Comparison of ENCODE assay signal across 24 mouse cellular contexts in the genomic region with DNA sequence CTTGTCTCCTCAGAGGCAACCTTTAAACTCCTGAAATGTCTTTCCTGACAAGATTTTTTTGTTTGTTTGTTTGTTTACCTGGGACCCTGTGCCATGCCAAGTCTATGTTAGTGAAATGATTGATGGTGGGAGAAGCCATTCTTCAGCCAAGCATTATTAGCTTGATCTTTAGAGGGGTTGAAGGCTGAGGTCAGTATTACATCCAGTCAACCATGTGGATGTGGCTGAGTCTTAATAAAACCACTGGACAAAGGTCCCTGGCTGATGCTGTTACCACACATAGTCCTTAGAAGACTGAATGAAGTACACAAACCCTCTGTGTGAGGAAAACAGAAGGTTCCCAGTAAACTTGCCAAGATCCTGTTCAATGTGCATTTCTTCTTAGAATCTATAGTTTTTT. TPM values are rescaled to one million over a fixed set of nuclear protein-coding genes. Genes with fewer than 3 reads are reported as not detected.
"Had no signal": no experiment of that assay in that cellular context is flagged by ENCODE, and none has a peak within 500 bp of the region (broad histone marks: within the 10 kb centered on the region; RNA-seq: fewer than 3 reads in every experiment).

No protein-coding gene starts in this region.

- H3K36me3 ChIP-seq: heart, embryonic 13.5 days; heart, embryonic 15.5 days; hindbrain, embryonic 13.5 days; hindbrain, embryonic 15.5 days; intestine, embryonic 15.5 days; limb, embryonic 10.5 days; limb, embryonic 12.5 days; liver, embryonic 13.5 days; liver, embryonic 15.5 days had no signal

- H3K4me2 ChIP-seq: heart, embryonic 11.5 days; heart, embryonic 13.5 days; heart, embryonic 15.5 days; hindbrain, embryonic 13.5 days; hindbrain, embryonic 15.5 days; intestine, embryonic 15.5 days; limb, embryonic 12.5 days; liver, embryonic 11.5 days; liver, embryonic 13.5 days; liver, embryonic 15.5 days had no signal

- ATAC-seq: forebrain, postnatal 0 days; inflammation-experienced regulatory T-cells, adult 6 months; intestine, embryonic 15.5 days; intestine, postnatal 0 days; liver, postnatal 0 days had no signal

- H3K9ac ChIP-seq: forebrain, postnatal 0 days; heart, embryonic 13.5 days; heart, embryonic 15.5 days; hindbrain, embryonic 13.5 days; hindbrain, embryonic 15.5 days; intestine, embryonic 15.5 days; limb, embryonic 12.5 days; liver, embryonic 13.5 days; liver, embryonic 15.5 days; liver, postnatal 0 days had no signal

- DNase-seq: forebrain, postnatal 0 days; gastrocnemius, postnatal 14 days; gastrocnemius, postnatal 36 days; heart, adult 11 months; heart, adult 2 months; heart, postnatal 14 days; heart, postnatal 36 days; liver; liver, embryonic 13.5 days; liver, postnatal 0 days had no signal

- H3K4me3 ChIP-seq: heart, adult 2 months; heart, embryonic 13.5 days; heart, embryonic 15.5 days; hindbrain, embryonic 13.5 days; hindbrain, embryonic 15.5 days; intestine, embryonic 15.5 days; layer of hippocampus, adult 2 months; left cerebral cortex, adult 2 months; limb, embryonic 10.5 days; limb, embryonic 12.5 days; liver, embryonic 13.5 days; liver, embryonic 15.5 days had no signal

- H3K9me3 ChIP-seq: heart, embryonic 15.5 days; hindbrain, embryonic 13.5 days; hindbrain, embryonic 15.5 days; intestine, embryonic 15.5 days; limb, embryonic 10.5 days; liver, embryonic 13.5 days; liver, embryonic 15.5 days had no signal

- H3K27ac ChIP-seq: heart, adult 2 months; heart, embryonic 13.5 days; heart, embryonic 15.5 days; hindbrain, embryonic 13.5 days; hindbrain, embryonic 15.5 days; intestine, embryonic 15.5 days; layer of hippocampus, adult 2 months; left cerebral cortex, adult 2 months; limb, embryonic 10.5 days; limb, embryonic 12.5 days; liver, embryonic 13.5 days; liver, embryonic 15.5 days had no signal

- H3K4me1 ChIP-seq: heart, embryonic 13.5 days; heart, embryonic 15.5 days; hindbrain, embryonic 13.5 days; hindbrain, embryonic 15.5 days; intestine, embryonic 15.5 days; limb, embryonic 10.5 days; limb, embryonic 12.5 days; liver, embryonic 13.5 days; liver, embryonic 15.5 days had no signal

- H3K27me3 ChIP-seq: heart, embryonic 13.5 days; heart, embryonic 15.5 days; hindbrain, embryonic 13.5 days; hindbrain, embryonic 15.5 days; intestine, embryonic 15.5 days; limb, embryonic 12.5 days; liver, embryonic 13.5 days; liver, embryonic 15.5 days had no signal

RNA-seq across cellular contexts. Expression of a gene that starts 40.5 kb away (rescaled TPM):
- polyA plus RNA-seq: inflammation-experienced regulatory T-cells, adult 6 months had no signal
